Mouse (Mus musculus) kidney, embryonic 15.5 days (tissue): ENCODE results near the gene Scaf11. TPM values are rescaled to one million over a fixed set of nuclear protein-coding genes. Genes with fewer than 3 reads are reported as not detected.
"Not testable (repeated sequence)": the region's sequence is repeated elsewhere in the genome, so short reads cannot be mapped to it uniquely, and the experiment has no call there.

Experiments used
- ATAC-seq: fragments of 200-750 bp; cut with Nextera tagmentation; replicated peaks from 2 replicates; pipeline ENCODE4 v1.8.0; 2017; ENCODE audit warnings: moderate TSS enrichment; ENCODE audit not compliant: low FRiP score
- H3K27ac ChIP-seq: fragments of 300-500 bp; sonication (generic); 2 replicates; pipeline ENCODE4 v1.5.1; 2015; ENCODE audit warnings: mild to moderate bottlenecking, inconsistent platforms
- H3K27me3 ChIP-seq: fragments of 300-500 bp; sonication (generic); 2 replicates; pipeline ENCODE4 v1.6.1; 2015; ENCODE audit warnings: inconsistent platforms
- H3K36me3 ChIP-seq: fragments of 300-500 bp; sonication (generic); 2 replicates; pipeline ENCODE4 v1.6.1; 2015; ENCODE audit warnings: inconsistent platforms
- H3K4me1 ChIP-seq: fragments of 300-500 bp; sonication (generic); 2 replicates; pipeline ENCODE4 v1.6.1; 2015; ENCODE audit warnings: inconsistent platforms
- H3K4me2 ChIP-seq: fragments of 300-500 bp; sonication (generic); 2 replicates; pipeline ENCODE4 v1.6.1; 2015; ENCODE audit warnings: moderate library complexity, mild to moderate bottlenecking, inconsistent platforms
- H3K4me3 ChIP-seq: fragments of 300-500 bp; sonication (generic); replicated peaks from 2 replicates; pipeline ENCODE4 v1.5.1; 2015; ENCODE audit warnings: mild to moderate bottlenecking, inconsistent platforms
- H3K9ac ChIP-seq: fragments of 300-500 bp; sonication (generic); 2 replicates; pipeline ENCODE4 v1.6.1; 2015; ENCODE audit warnings: mild to moderate bottlenecking, inconsistent platforms
- H3K9me3 ChIP-seq: fragments of 300-500 bp; sonication (generic); replicated peaks from 2 replicates; pipeline ENCODE4 v1.6.1; 2016; ENCODE audit warnings: inconsistent platforms
- WGBS: fragments of 180-500 bp; shearing (Covaris S2); methylation state at CpG from one replicate; pipeline ENCODE4 v1.1.7; 2015; ENCODE audit warnings: mixed read lengths; 5-methylcytosine and 5-hydroxymethylcytosine counted together
- polyA plus RNA-seq: library from polyadenylated mRNA; unstranded; fragments of >200 nt; fragmentation: Nextera tagmentation; extraction: Ambion mirVana; gene quantifications from 2 replicates; pipeline ENCODE4 v1.2.1, GENCODE M21; 2015

Scaf11 gene
- polyA plus RNA-seq, 1 experiment from 2014 or later, result 95.6 TPM

- H3K4me3 ChIP-seq, ATAC-seq, H3K27me3 ChIP-seq, H3K9me3 ChIP-seq, H3K27ac ChIP-seq, H3K4me2 ChIP-seq, H3K4me1 ChIP-seq, H3K9ac ChIP-seq: not testable (repeated sequence)
- WGBS, result 84% methylated on average over 6 of the region's 6 CpGs
- H3K36me3 ChIP-seq, result peaks cover 47% of the 10 kb centered on the region
Observed at GRCm38 (mm10) chr15:96441480-96441879, 19.2 kb downstream of the Scaf11 start.

- H3K36me3 ChIP-seq, result peaks cover 62% of the 10 kb centered on the region
Observed at GRCm38 (mm10) chr15:96434202-96434601, 26.4 kb downstream of the Scaf11 start.

DNA sequence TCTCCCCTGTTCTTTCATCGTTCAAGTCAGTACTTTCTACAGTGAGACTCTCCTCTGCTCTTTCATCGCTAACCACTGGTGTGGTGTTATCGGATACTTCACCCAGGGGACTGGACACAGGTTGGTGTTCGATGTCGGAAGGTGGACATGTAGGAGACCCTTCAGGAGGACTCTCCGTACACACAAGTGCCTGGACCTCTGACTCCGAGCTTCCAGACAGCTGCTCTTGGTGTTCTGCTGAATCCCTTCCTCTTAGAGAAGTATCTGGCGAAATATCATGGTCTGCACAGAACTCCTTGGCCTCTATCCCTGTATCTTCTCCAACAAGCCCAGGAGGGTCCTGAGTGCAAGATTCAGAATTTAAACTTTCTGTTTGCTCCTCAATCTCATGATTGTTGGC lies 40.7 kb downstream of the Scaf11 start:
- peaks cover 92% of the 10 kb centered on the region for H3K36me3 ChIP-seq

More at GRCm38 (mm10) chr15:96434202-96434601, 26.4 kb downstream of the Scaf11 start:
- no peaks in the 10 kb centered on the region for H3K27me3 ChIP-seq
- no peak overlapping the region for H3K27ac ChIP-seq
- H3K4me1 ChIP-seq, result no peaks in the 10 kb centered on the region
- 100% methylated on average over 1 of the region's 1 CpGs for WGBS
- no peak overlapping the region for H3K9ac ChIP-seq
- no peak overlapping the region for H3K4me2 ChIP-seq
- no peaks in the 10 kb centered on the region for H3K9me3 ChIP-seq
- ATAC-seq, result no peak
- H3K4me3 ChIP-seq, result no peak overlapping the region

DNA sequence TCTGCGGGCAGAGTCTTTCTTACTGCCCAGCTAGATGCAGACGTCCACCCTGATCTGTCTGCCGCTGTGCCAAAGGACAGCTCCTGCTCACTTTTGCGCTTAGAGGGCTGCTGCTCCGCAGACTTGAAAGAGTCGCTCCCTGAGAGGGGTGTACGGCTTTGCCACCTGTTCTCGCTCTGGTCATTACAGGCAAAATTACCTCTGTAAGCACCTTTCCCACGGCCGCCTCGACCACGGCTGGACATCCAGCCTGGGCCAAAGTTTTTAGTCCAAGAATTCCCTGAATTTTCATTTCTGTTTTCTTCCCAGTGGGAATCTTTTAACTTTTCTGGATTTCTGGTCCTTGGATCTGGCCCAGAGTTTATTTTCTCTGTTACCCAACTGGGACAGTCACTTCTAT lies 42.5 kb downstream of the Scaf11 start:
- Histone ChIP-seq H3K4me1 (no peaks in the 10 kb centered on the region), H3K9me3 (no peaks in the 10 kb centered on the region), H3K9ac (no peak overlapping the region), H3K27me3 (no peaks in the 10 kb centered on the region), H3K4me3 (no peak overlapping the region), H3K4me2 (no peak overlapping the region), H3K27ac (no peak overlapping the region), H3K36me3 (peaks cover 96% of the 10 kb centered on the region)
- no peak for ATAC-seq
- 93% methylated on average over 12 of the region's 12 CpGs for WGBS

More for the DNA sequence above, 40.7 kb downstream of the Scaf11 start:
- Histone ChIP-seq H3K4me2 (no peak overlapping the region), H3K27me3 (no peaks in the 10 kb centered on the region), H3K4me1 (no peaks in the 10 kb centered on the region), H3K4me3 (no peak overlapping the region), H3K27ac (no peak overlapping the region), H3K9me3 (no peaks in the 10 kb centered on the region), H3K9ac (no peak overlapping the region)
- ATAC-seq, result no peak
- WGBS, result 94% methylated on average over 8 of the region's 8 CpGs

GRCm38 (mm10) chr15:96408717-96409121 lies 51.9 kb downstream of the Scaf11 start:
- 0 out of 2 replicates have a peak, but pooled peaks have one; percentile 49 for ATAC-seq
- H3K4me2 ChIP-seq, result no peak overlapping the region
- no peak overlapping the region for H3K4me3 ChIP-seq
- H3K27ac ChIP-seq, result no peak overlapping the region
- no peaks in the 10 kb centered on the region for H3K9me3 ChIP-seq
- H3K27me3 ChIP-seq, result no peaks in the 10 kb centered on the region
- peaks cover 72% of the 10 kb centered on the region for H3K36me3 ChIP-seq
- H3K4me1 ChIP-seq, result no peaks in the 10 kb centered on the region
- 84% methylated on average over 6 of the region's 6 CpGs for WGBS
- no peak overlapping the region for H3K9ac ChIP-seq

DNA sequence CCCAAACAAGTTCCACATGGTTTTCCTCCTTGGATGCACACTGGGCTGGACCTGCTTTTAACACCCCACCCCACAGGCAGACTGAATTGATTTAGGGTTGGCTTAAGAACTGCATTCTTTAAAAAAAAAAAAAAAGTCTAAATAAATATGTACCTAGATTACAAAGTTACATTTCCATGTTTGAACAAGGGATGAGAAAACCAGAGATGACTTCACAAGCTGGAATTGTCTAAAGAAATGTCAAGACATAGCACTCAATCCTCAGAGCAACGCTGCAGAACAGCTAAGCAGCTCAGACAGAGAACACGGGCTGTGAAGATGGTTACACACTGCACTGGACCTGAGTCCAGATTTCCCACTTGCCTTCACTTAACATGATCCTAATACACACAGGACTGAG lies 53.5 kb downstream of the Scaf11 start:
- H3K9me3 ChIP-seq, result no peaks in the 10 kb centered on the region
- 86% methylated on average over 2 of the region's 2 CpGs for WGBS

DNA sequence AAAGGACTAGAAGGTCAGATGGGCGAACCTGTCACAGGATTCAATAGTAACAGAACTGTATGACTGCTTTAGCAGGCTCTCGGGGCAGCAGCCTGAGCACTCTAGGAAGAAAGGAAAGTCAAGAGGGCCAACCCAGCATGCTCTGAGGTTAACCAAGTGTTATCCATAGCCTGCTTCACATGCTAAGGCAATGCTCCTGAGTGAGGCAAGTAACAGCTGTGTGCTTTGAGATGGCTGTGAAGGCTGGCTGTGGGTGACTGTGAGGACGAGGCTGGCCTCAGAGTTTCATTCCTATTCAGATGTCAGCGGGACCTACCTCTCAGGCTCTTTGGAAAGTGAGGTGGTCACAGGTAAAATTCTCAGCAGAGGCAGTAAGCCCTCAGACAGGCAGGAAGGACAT lies 54.4 kb downstream of the Scaf11 start:
- Histone ChIP-seq H3K36me3 (peaks cover 74% of the 10 kb centered on the region), H3K4me3 (no peak overlapping the region)

More for the DNA sequence above, 53.5 kb downstream of the Scaf11 start:
- no peaks in the 10 kb centered on the region for H3K4me1 ChIP-seq
- peaks cover 72% of the 10 kb centered on the region for H3K36me3 ChIP-seq
- no peaks in the 10 kb centered on the region for H3K27me3 ChIP-seq
- no peak overlapping the region for H3K4me2 ChIP-seq
- H3K4me3 ChIP-seq, result no peak overlapping the region
- no peak overlapping the region for H3K9ac ChIP-seq
- no peak overlapping the region for H3K27ac ChIP-seq
- ATAC-seq, result no peak

GRCm38 (mm10) chr15:96405548-96405947 lies 55.1 kb downstream of the Scaf11 start:
- Histone ChIP-seq H3K27me3 (no peaks in the 10 kb centered on the region), H3K9me3 (no peaks in the 10 kb centered on the region), H3K9ac (no peak overlapping the region), H3K4me3 (no peak overlapping the region), H3K27ac (no peak overlapping the region), H3K36me3 (peaks cover 73% of the 10 kb centered on the region), H3K4me2 (no peak overlapping the region), H3K4me1 (no peaks in the 10 kb centered on the region)
- WGBS, result 81% methylated on average over 5 of the region's 5 CpGs
- no peak for ATAC-seq

More for the DNA sequence above, 54.4 kb downstream of the Scaf11 start:
- H3K27ac ChIP-seq, result no peak overlapping the region
- no peak overlapping the region for H3K9ac ChIP-seq
- 71% methylated on average over 4 of the region's 4 CpGs for WGBS
- ATAC-seq, result no peak
- no peaks in the 10 kb centered on the region for H3K9me3 ChIP-seq
- no peaks in the 10 kb centered on the region for H3K27me3 ChIP-seq
- no peak overlapping the region for H3K4me2 ChIP-seq
- no peaks in the 10 kb centered on the region for H3K4me1 ChIP-seq

- H3K4me1 ChIP-seq, result peaks cover 4% of the 10 kb centered on the region; the same call in 1 of the 2 replicates
- no peak overlapping the region for H3K9ac ChIP-seq
- peaks cover 85% of the 10 kb centered on the region for H3K36me3 ChIP-seq
- 92% methylated on average over 10 of the region's 10 CpGs for WGBS
- H3K9me3 ChIP-seq, result no peaks in the 10 kb centered on the region
- H3K27me3 ChIP-seq, result no peaks in the 10 kb centered on the region
- no peak for ATAC-seq
- H3K4me2 ChIP-seq, result no peak overlapping the region
- no peak overlapping the region for H3K4me3 ChIP-seq
- H3K27ac ChIP-seq, result no peak overlapping the region
Observed at GRCm38 (mm10) chr15:96398333-96398732, 62.3 kb downstream of the Scaf11 start.

DNA sequence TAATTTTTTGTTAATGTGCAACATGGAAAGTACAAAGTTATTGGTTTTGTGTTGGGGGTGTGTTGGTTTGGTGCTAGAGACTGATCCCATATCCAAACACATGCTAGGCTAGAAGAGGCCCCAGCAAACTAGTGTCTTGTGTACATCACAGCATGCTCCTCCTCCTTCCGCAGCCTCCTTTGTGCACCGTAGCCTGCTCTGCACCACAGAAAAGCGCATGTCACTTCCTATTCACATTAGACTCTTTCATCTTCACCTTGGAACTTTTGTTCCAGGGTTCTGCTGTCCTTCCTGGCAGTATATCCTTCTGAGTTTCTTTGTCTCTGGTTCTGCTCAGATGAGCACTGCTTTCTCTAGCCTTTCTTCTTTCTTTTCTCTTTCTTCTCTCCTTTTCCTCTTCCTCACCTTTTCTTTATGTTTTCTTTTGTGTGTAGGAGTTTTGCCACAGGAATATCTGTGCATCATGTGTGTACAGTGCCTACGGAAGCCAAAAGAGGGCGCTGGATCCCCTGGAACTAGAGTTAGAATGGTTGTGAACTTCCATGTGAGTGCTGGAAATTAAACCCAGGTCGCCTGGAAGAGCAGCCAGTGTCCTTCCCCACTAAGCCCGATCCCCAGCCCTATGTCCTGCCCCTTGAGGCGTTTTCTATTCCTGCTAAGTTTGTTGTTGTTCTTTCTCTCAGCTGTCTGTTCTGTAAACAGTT lies 63.9 kb downstream of the Scaf11 start:
- Histone ChIP-seq H3K4me2 (no peak overlapping the region), H3K4me1 (peaks cover 4% of the 10 kb centered on the region; the same call in 1 of the 2 replicates), H3K9me3 (no peaks in the 10 kb centered on the region), H3K4me3 (no peak overlapping the region), H3K27ac (no peak overlapping the region), H3K9ac (no peak overlapping the region), H3K27me3 (no peaks in the 10 kb centered on the region), H3K36me3 (peaks cover 84% of the 10 kb centered on the region)
- no peak for ATAC-seq
- WGBS, result 83% methylated on average over 8 of the region's 8 CpGs

DNA sequence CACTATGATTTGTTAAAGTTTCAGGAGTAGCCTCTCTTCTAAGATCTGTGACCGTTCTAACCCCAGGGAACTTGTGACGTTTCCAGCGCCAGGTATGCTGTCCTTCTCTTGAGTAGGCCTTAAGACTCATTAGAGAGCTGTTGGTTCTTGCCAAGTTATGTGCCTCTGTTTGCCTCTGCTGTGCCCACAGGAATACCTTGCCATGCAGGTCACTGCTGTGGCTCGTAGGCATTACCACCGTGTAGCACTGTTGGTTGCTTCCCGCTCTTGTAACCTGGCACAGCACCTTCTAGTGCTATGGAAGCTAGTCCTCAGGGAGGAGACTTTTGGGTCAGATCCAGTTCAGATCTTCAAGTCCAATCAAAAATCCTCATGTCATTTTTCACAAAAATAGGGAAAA lies 65.6 kb downstream of the Scaf11 start:
- Histone ChIP-seq H3K27me3 (no peaks in the 10 kb centered on the region), H3K4me2 (no peak overlapping the region), H3K9ac (no peak overlapping the region), H3K36me3 (peaks cover 89% of the 10 kb centered on the region), H3K4me1 (peaks cover 2% of the 10 kb centered on the region; the same call in 1 of the 2 replicates), H3K9me3 (no peaks in the 10 kb centered on the region), H3K27ac (no peak overlapping the region), H3K4me3 (no peak overlapping the region)
- no peak for ATAC-seq
- WGBS, result 97% methylated on average over 6 of the region's 6 CpGs

- no peaks in the 10 kb centered on the region for H3K9me3 ChIP-seq
- no peak overlapping the region for H3K4me3 ChIP-seq
- no peaks in the 10 kb centered on the region for H3K27me3 ChIP-seq
- no peak overlapping the region for H3K9ac ChIP-seq
- no peak overlapping the region for H3K27ac ChIP-seq
- no peaks in the 10 kb centered on the region for H3K4me1 ChIP-seq
- no peak for ATAC-seq
- no peak overlapping the region for H3K4me2 ChIP-seq
- WGBS, result 93% methylated on average over 3 of the region's 3 CpGs
- peaks cover 91% of the 10 kb centered on the region for H3K36me3 ChIP-seq
Observed at GRCm38 (mm10) chr15:96392878-96393277, 67.8 kb downstream of the Scaf11 start.

GRCm38 (mm10) chr15:96388565-96388964 lies 72.1 kb downstream of the Scaf11 start:
- peak; percentile 58 for ATAC-seq
- Histone ChIP-seq H3K4me3 (no peak overlapping the region), H3K4me2 (no peak overlapping the region), H3K9me3 (no peaks in the 10 kb centered on the region), H3K9ac (no peak overlapping the region), H3K4me1 (no peaks in the 10 kb centered on the region), H3K27me3 (no peaks in the 10 kb centered on the region), H3K27ac (0 out of 2 replicates have a peak overlapping the region, but pooled peaks have one; percentile 4), H3K36me3 (peaks cover 77% of the 10 kb centered on the region)
- WGBS, result 60% methylated on average over 1 of the region's 1 CpGs
